Mouse (Mus musculus) gastrocnemius, adult 2 months (tissue): ENCODE measurements around the gene Hoxd9. TPM values are rescaled to one million over a fixed set of nuclear protein-coding genes. Genes with fewer than 3 reads are reported as not detected.

Experiments used
- DNase-seq: peaks from one replicate; pipeline ENCODE4 v3.0.0; 2022
- H3K27ac ChIP-seq: fragments of 200-600 bp; 2 replicates; pipeline ENCODE4 v1.8.1; 2022; ENCODE audit warnings: mild to moderate bottlenecking
- H3K4me3 ChIP-seq: fragments of 200-600 bp; 2 replicates; pipeline ENCODE4 v1.8.1; 2022; ENCODE audit warnings: mild to moderate bottlenecking, moderate library complexity
- CTCF ChIP-seq: fragments of 200-600 bp; IDR thresholded peaks from 2 replicates; pipeline ENCODE4 v1.8.1; 2022; ENCODE audit warnings: antibody characterized with exemption, mild to moderate bottlenecking, moderate library complexity
- intact Hi-C: fragments of 180-260 bp; cut with DNase I; formaldehyde crosslinking; loops from one replicate; pipeline ENCODE4 v1.15.1; 2025
- long read RNA-seq, 2 experiments: library from polyadenylated mRNA; stranded (forward); transcript quantifications; one replicate each; pipeline ENCODE4 v2.0.0; 2021
- total RNA-seq, 2 experiments: library from RNA; stranded (reverse); gene quantifications; 2 replicates each; pipeline ENCODE4 v1.2.3; 2021

The Hoxd9 gene
- total RNA-seq: 10 to 100 TPM; 15.8 to 19.1 TPM
- long read RNA-seq, experiment 1, transcript Hoxd9-201 (2 exons, 2,136 nt): major isoform, 18 of 19 reads
- long read RNA-seq, experiment 1, partial matches to known transcripts: 0 of 19 reads
- long read RNA-seq, experiment 1, other reads (novel, unspliced or antisense): 1 of 19 reads
- long read RNA-seq, experiment 2, transcript Hoxd9-201 (2 exons, 2,136 nt): major isoform, 16 of 20 reads
- long read RNA-seq, experiment 2, partial matches to known transcripts: 0 of 20 reads
- long read RNA-seq, experiment 2, other reads (novel, unspliced or antisense): 4 of 20 reads

DNA sequence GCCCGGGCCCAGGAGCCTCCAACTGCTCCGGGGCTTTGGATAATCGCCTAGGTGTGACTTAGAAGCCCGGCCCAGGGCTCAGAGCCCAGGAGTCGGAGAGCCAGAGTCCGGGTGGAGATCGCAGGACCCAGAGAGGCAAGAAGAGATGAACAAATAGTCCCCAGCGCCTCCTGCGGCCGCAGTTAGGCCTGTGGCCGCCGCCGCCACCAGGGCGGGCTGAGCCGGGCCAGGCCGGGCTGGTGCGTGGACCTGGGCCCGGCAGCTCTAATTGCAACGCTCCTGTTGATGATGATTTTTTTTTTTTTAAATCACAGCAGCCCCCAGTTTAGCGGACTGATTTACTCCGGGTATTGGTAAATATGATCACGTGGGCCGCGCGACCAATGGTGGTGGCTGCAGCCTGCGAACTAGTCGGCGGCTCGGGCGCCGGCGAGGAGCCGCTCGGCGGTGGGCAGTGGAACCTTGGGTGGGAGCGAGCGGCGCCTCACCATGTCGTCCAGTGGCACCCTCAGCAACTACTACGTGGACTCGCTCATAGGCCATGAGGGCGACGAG is at the start of gene Hoxd9:
Gene Hoxd9, plus strand, starts transcription at position 161 of the 555 bp plus-strand sequence.
- intact Hi-C loops: no loop called here
- TF ChIP-seq CTCF: peak; percentile 54
- peak within 1 kb of the TSS; percentile 93 for H3K4me3 ChIP-seq
- peak within 1 kb of the TSS; percentile 98 for H3K27ac ChIP-seq
- peak; percentile 90 for DNase-seq

DNA sequence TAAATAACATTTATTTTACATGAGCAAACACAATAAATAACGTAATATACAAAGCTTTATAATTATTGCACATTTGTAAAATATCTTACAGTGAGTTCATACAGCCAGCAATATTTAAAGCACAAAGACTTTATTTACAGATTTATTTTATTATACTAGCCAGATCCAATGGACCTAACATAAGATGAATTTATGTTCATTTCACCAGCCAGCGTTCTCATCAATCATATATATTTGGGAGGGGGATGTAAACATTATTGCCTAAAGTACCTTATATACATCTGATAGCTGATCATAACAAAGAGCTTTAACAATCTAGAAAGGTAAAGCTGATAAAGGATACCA is 44.6 kb upstream of the Hoxd9 start:
- intact Hi-C loops: no loop called here
- no peak for DNase-seq
- TF ChIP-seq CTCF: no peak
- no peak overlapping the region for H3K27ac ChIP-seq
- H3K4me3 ChIP-seq: no peak overlapping the region

DNA sequence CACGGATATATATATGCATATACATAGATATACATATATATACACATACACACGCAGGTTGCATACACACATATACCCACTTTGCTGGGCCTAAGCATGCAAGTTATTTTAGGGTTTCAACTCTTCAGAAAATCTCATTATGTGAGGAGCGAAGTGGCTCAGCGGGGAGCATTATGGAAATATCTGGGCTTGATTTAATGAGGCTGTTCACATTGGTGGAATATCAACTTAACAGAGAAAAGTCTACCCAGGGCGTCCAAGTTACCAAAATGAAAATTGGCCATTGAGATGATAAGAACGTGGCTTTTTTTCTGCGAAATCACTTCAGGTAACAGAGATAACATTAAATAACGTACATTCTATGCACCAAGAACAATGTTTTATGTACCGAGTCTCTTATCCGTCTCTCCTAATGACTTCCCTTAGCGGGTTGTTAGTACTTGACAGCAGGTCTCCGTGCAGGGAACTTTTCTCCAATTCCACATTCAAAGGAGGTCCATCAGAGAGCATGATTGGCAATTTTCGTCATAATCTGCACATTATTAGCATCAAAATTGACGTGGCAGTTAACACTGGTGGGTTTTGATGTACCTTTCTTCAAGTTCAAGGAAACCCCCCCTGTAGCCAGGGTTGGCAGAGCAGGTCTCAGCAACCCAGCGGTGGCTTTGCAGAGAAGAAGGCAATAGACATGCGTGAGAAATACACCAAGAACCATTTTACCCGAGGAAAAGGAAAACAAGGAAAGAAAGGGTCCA is 43.6 kb upstream of the Hoxd9 start:
- intact Hi-C loops: no loop called here
- no peak for DNase-seq
- no peak for TF ChIP-seq CTCF
- Histone ChIP-seq H3K4me3 (no peak overlapping the region), H3K27ac (no peak overlapping the region)

DNA sequence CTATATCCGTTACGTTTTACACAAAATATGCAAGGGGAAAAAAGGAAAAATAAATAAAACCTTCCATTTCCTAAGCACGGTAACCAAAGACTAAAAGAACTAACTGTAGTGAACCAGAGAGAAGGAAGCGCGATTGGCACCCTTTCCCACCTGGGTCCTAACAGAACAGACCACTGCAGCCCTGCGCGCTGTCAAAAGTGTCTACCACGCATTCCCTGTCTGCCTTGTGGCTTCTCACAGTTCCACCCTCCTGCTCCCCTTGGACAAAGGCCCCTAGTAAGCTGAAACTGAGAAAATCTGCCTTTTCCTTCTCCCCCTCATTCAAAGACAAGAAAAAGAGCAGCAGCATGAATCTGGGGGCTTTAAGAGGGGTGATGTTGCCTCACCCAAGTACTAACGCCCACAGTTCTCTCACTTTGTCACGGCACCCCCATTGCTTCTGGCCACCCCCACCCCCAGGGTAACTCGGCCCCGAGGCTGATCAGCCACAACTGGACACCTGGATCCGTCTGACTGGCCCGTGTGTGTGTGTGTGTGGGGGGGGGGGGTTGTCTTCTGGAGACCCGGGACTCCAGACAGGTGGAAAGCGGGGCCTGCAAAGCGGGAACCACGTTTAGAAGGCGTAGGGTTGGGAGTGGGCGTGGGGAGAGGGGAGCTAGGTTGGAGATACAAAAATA is 42.6 kb upstream of the Hoxd9 start:
- intact Hi-C loops: no loop called here
- no peak overlapping the region for H3K27ac ChIP-seq
- no peak for TF ChIP-seq CTCF
- H3K4me3 ChIP-seq: no peak overlapping the region; the same call in 1 of the 2 replicates
- no peak for DNase-seq

DNA sequence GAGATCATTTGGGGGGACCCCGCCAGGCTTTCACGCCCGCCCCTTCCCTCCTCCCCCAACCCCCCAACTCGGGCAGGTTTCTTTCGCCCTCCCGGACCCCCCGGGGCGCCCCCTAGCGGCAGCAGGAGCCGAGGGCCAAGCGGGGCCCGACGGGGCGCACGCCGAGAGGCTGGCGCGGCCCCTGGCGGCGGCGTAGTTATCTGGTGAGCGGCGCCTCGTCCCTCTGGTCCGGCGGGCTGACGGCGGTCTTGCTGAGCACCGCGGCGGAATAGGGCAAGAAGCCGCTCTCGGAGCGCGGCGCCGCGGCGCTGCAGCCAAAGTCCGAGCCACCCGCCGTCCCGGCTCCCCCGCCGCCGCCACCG is 42.1 kb upstream of the Hoxd9 start:
- H3K4me3 ChIP-seq: peak overlapping the region; percentile 64
- DNase-seq: peak; percentile 77
- intact Hi-C loops: no loop called here

DNA sequence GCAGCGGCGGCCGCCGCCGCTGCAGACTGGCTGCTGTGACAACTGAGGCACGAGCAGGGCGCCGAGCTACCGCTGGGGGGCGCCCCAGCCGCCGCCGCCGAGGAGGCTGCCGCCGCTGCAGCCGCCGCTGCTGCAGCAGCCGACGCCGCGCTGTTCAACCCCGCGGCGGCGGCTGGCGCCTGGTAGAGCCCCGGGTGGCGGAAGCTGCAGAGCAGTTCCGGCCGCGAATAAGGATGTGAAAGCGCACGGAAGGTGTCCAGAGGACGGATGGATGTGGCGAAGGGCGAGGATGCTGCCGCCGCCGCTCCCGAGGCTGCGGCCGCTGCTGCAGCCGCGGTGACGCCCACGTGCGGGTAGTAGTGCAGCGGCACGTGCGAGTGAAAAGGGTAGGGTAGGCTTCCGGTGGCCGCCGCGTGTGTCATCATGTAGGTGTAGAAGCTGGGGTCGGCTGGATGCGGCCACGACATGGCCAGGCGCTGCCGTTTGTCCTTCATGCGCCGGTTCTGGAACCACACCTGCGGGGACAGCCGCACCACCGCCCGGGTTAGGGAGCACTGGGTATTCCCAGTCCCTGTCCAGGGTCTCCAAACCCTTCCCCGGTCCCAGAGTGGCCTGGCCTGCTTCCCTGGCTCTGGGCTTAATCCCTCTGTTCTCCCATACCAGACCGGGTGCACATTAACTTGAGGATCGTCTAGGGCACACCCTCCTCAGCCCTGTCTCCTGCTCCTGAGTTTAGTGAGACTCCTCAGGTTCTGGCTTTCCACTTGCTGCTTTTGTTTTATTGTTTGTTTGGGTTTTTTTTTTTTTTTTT is 41.5 kb upstream of the Hoxd9 start:
- TF ChIP-seq CTCF: no peak
- Histone ChIP-seq H3K4me3 (peak overlapping the region; percentile 64), H3K27ac (no peak overlapping the region)
- peak; percentile 19 for DNase-seq
- intact Hi-C loops: no loop called here

More for the DNA sequence above, 42.1 kb upstream of the Hoxd9 start:
- no peak overlapping the region for H3K27ac ChIP-seq
- peak; percentile 65 for TF ChIP-seq CTCF

DNA sequence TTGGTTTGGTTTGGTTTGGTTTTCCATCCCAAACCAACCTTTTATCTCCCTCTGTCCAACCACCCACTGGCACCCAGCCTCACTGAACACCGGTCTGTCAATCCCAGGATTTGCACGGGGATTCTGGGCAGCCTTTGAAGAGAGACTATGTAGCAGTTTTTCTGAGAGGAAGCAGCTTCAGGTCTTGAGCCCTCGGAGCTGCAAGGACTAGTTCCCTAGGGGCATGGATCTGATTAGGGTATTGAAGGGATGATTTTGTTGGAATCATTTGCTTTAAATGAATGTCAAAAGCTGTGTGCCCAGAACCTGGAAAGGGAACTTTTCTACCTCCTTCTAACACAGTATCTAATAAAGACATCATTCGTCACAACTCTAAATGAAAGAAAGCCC is 40.9 kb upstream of the Hoxd9 start:
- H3K4me3 ChIP-seq: no peak overlapping the region
- no peak for TF ChIP-seq CTCF
- no peak overlapping the region for H3K27ac ChIP-seq
- no peak for DNase-seq
- intact Hi-C loops: no loop called here

DNA sequence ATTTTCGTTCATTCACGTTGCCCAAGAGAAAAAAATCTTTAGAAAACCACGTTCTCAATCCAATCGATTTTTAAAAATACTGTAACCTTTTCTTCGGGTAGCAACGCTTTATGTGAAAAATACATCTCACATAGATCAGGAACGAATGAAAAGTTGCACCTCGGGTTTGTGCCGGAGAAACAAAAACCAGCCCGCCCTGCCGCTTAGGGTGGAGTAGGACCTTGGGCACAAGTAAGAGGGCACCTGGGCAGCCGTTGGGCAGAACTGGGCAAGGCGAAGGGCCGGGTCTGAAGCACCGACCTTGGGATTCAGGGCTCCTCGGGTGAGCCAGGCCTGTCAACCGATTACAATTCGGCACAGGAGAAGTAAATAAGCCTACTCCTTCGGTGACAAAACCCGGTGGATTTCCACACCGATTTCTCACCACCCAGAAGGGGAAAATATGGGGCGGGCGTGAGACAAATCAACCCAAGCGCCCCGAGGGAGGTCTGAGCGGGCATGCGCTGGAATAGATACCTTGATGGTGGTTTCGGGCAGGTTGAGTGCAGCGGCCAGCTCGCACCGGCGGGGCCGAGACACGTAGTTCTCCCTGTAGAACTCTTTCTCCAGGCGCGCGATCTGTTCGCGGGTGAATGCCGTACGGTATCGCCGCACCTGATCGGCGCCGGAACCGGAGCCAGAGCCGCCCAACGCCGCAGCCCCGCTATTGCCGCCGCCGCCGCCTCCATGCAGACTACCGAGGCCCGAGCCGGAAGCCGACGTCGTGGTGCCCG is 40.1 kb upstream of the Hoxd9 start:
- intact Hi-C loops: no loop called here
- TF ChIP-seq CTCF: no peak
- Histone ChIP-seq H3K27ac (no peak overlapping the region), H3K4me3 (peak overlapping the region; percentile 23)
- peak; percentile 22 for DNase-seq

DNA sequence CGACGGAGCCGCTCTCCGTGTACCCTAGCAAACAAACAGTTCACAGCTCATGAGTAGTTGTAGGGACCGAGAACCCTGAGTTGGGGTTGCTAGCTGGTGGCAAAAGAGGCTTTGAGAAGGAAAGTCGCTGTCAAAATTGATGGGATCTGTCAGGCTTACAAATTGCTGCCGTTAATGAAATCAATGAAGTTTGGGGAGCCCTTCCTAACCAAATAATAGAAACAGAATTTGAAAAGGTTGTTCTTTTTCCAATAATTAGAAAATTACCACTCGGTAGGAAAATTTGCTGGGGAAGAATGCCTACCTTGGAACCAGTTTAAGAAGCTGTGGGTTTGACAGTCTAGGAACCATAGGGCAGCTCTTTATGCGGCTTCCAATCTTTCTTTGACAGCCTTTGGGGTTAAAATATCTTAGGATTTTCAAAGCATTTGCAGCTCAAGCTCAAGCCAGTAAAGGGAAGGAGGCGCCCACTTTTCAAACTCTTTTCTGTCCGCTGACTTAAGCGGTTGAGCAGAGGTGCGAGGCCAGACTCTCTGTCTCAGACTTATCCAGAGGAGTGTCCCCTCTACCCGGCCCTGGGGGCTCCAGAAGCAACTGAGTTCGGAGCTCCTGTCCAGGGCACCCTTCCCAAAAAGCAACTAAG is 39.4 kb upstream of the Hoxd9 start:
- Histone ChIP-seq H3K27ac (no peak overlapping the region), H3K4me3 (peak overlapping the region; percentile 23)
- intact Hi-C loops: no loop called here
- no peak for TF ChIP-seq CTCF
- DNase-seq: no peak

DNA sequence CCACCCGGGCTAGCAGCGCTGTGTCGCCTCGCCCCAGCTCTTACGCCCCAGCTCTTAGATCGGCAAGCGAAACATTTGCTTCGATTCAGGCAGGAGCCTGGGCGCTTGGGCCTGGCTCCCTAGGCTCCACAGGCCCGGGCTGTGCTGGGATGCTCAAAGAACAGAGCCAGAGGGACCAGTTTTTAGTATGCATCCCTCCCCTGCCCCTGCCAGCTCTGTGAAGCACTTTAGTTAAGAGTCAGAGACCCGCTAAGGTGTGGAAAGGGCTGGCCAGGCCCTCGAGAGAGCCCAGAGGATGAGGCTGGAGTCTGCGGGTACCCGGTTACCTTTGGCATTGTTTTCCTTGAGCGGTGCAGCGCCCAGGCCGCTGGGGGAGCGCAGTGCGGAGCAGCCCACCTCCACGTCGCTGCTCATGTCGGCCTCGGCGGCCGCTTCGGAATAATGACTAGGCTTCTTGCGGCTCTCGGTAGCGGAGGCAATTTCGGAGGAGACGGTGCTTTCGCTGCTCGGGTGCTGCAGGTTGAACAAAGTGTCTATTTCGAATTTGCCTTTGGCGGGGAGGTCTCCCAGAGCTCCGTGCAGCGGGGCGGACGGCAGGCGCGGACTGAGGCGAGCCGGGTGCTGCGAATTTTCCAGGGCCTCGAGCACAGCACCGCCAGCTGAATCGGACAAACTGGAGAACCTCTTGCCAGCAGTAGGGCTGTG is 38.7 kb upstream of the Hoxd9 start:
- DNase-seq: peak; percentile 17
- Histone ChIP-seq H3K27ac (no peak overlapping the region), H3K4me3 (no peak overlapping the region)
- TF ChIP-seq CTCF: no peak
- intact Hi-C loops: no loop called here

DNA sequence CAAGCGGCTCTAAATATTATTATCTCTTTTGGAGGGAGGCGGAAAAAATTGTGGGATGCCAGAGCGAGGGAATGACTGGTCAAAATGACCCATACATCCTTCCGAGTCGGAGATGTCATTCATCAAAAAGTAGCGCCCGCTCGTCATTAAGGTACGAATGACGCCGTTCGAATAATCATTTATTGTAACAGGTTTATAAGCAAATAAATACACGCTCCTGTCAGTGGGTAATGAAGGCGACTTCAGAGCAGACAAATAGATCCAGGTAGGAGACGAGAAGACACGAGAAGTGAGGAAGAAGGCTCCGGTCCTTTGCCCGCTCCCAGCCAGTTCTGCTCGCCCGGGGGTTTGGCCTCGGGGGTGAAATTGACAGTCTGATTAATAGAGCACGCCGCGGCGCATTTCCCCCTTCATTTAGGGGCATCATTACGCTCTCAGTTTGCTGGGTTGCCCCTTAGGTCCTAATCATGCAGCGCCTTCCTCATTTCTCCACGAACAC is 38.0 kb upstream of the Hoxd9 start, which contains the start of gene Evx2:
Gene Evx2, minus strand, starts transcription at position 51 of the 499 bp plus-strand sequence.
- DNase-seq: no peak

More for the DNA sequence above, 38.0 kb upstream of the Hoxd9 start, which contains the start of gene Evx2:
- Histone ChIP-seq H3K4me3 (no peak within 1 kb of the TSS), H3K27ac (no peak within 1 kb of the TSS)
- no peak for TF ChIP-seq CTCF
- intact Hi-C loops: loop anchor here (5.0 kb wide), 1 partner anchor 82 kb away; the partner anchor contains the start of gene Lnpk
